Mouse (Mus musculus) G1E (cell line): Measurements from ENCODE around the gene Lrig3. TPM values are rescaled to one million over a fixed set of nuclear protein-coding genes. Genes with fewer than 3 reads are reported as not detected.

ENCODE experiments used
- ATAC-seq: 2 replicates; pipeline ENCODE4 v1.8.0; 2016; ENCODE audit warnings: mild to moderate bottlenecking; ENCODE audit not compliant: insufficient number of reproducible peaks, poor library complexity, low FRiP score, severe bottlenecking; ENCODE audit errors: extremely low read depth
- DNase-seq: peaks from one replicate; pipeline ENCODE4 v3.0.0; 2012; ENCODE audit warnings: low spot score
- H3K27me3 ChIP-seq: 2 replicates; pipeline ENCODE4 v1.6.1; 2012; ENCODE audit warnings: mild to moderate bottlenecking, low read length, inconsistent platforms; ENCODE audit not compliant: insufficient read depth
- H3K36me3 ChIP-seq: replicated peaks from 2 replicates; pipeline ENCODE3; 2012; ENCODE audit warnings: mild to moderate bottlenecking, inconsistent platforms
- H3K4me1 ChIP-seq: 2 replicates; pipeline ENCODE4 v1.6.1; 2012; ENCODE audit warnings: low read depth, low read length, inconsistent platforms, mixed read lengths; ENCODE audit not compliant: insufficient read depth
- H3K4me3 ChIP-seq: 2 replicates; pipeline ENCODE4 v1.5.1; 2012; ENCODE audit warnings: low read depth, mild to moderate bottlenecking, inconsistent platforms, low read length, moderate library complexity, mixed read lengths
- H3K9me3 ChIP-seq: replicated peaks from 2 replicates; pipeline ENCODE4 v1.6.1; 2012; ENCODE audit warnings: inconsistent platforms
- CTCF ChIP-seq: IDR thresholded peaks from 2 replicates; pipeline ENCODE4 v1.5.1; 2012; ENCODE audit warnings: low read depth, low read length, inconsistent platforms, mixed read lengths
- GATA1 ChIP-seq: IDR thresholded peaks from 2 replicates; pipeline ENCODE4 v1.6.1; 2012; ENCODE audit warnings: borderline replicate concordance, low read length, inconsistent platforms, mixed read lengths
- GATA2 ChIP-seq: IDR thresholded peaks from 2 replicates; pipeline ENCODE4 v1.6.1; 2012; ENCODE audit warnings: low read depth, low read length, inconsistent platforms, borderline replicate concordance
- POLR2AphosphoS5 ChIP-seq: IDR thresholded peaks from 2 replicates; pipeline ENCODE4 v1.6.1; 2012; ENCODE audit warnings: low read depth, low read length, inconsistent platforms; ENCODE audit not compliant: insufficient replicate concordance
- TAL1 ChIP-seq: conservative IDR thresholded peaks from 2 replicates; pipeline ENCODE4 v1.6.1; 2012; ENCODE audit warnings: low read depth, low read length, inconsistent platforms, mixed read lengths
- polyA plus RNA-seq: library from polyadenylated mRNA; stranded (reverse); fragments of >175 nt; gene quantifications from 2 replicates; pipeline ENCODE4 v1.2.3, GENCODE M21; 2012
- total RNA-seq, 2 experiments: library from RNA; stranded (forward) in 1 of 2; stranded (reverse) in 1 of 2; fragments of 200-1000 nt in 1 of 2; fragments of >200 nt in 1 of 2; fragmentation: Nextera tagmentation in 1 of 2; gene quantifications; 2 replicates each; pipeline ENCODE4 v1.2.3; 2014 to 2017

Lrig3 gene
- total and polyA plus RNA-seq, 3 experiments, result 0.22 TPM; not detected in 2

DNA sequence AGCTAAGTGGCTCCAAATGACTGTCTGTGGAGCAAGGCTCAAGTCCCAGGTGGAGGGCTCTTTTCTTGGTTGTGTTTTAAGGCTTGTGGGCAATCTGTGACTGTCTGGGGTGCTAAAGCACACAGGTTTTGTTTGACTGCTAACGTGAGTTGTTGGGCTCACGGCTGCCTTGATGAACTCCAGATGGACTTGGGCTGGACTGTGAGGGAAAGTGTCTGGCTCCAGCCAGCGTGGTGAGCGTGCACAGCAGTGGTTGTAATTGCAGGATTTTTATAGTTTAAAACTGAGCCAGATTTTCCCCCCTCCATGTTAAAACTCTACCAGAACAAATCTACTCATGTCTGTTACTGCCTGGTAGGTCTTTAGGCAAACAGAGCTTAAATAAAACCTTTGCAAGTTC lies 4.5 kb downstream of the Lrig3 start:
- Histone ChIP-seq H3K4me3 (no peak overlapping the region), H3K36me3 (no peaks in the 10 kb centered on the region), H3K4me1 (no peaks in the 10 kb centered on the region), H3K27me3 (no peaks in the 10 kb centered on the region), H3K9me3 (peaks cover 37% of the 10 kb centered on the region)
- TF ChIP-seq POLR2AphosphoS5 (no peak), TAL1 (no peak), GATA2 (no peak), GATA1 (no peak), CTCF (no peak)
- DNase-seq, result no peak
- no peak for ATAC-seq

- Histone ChIP-seq H3K36me3 (no peaks in the 10 kb centered on the region), H3K27me3 (no peaks in the 10 kb centered on the region), H3K4me3 (no peak overlapping the region), H3K4me1 (no peaks in the 10 kb centered on the region), H3K9me3 (peaks cover 42% of the 10 kb centered on the region)
- DNase-seq (no peak), ATAC-seq (no peak)
- TF ChIP-seq GATA1, result no peak
- no peak for TF ChIP-seq CTCF
- no peak for TF ChIP-seq GATA2
- no peak for TF ChIP-seq POLR2AphosphoS5
- no peak for TF ChIP-seq TAL1
Observed at GRCm38 (mm10) chr10:125973726-125974125, 7.8 kb downstream of the Lrig3 start.

- Histone ChIP-seq H3K36me3 (no peaks in the 10 kb centered on the region), H3K9me3 (peaks cover 67% of the 10 kb centered on the region), H3K4me3 (no peak overlapping the region), H3K27me3 (no peaks in the 10 kb centered on the region), H3K4me1 (no peaks in the 10 kb centered on the region)
- ATAC-seq (no peak), DNase-seq (no peak)
- no peak for TF ChIP-seq GATA1
- TF ChIP-seq TAL1, result no peak
- no peak for TF ChIP-seq POLR2AphosphoS5
- no peak for TF ChIP-seq CTCF
- no peak for TF ChIP-seq GATA2
Observed at GRCm38 (mm10) chr10:125981938-125982337, 16.0 kb downstream of the Lrig3 start.

DNA sequence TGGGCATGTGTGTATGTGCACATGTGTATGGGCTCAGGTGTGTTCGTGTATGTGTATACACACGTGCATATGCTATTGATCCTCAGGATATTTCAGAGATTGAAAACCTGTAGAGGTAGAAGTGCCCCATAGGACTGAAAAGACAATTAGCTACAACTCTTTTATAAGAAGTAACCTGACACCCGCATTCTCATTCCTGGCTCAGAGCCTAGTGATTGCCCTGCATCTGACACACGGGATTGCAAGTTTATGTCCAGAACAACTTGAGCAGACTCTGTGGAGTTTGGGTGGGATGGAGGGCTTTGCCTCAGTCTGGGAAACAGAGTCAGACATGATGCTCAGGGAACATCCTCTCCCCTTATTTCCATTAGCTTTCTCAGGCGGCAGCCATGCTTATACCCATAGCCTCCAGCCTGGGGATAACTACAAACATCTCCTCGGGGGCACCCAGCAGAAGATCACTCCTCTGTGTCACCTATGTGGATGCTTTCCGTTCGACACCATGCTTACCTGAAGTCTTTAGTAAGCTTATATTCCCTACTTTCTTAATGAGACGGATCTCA lies 18.6 kb downstream of the Lrig3 start:
- TF ChIP-seq TAL1 (no peak), GATA2 (no peak)
- DNase-seq (no peak), ATAC-seq (no peak)
- Histone ChIP-seq H3K9me3 (peaks cover 66% of the 10 kb centered on the region), H3K36me3 (no peaks in the 10 kb centered on the region), H3K4me3 (no peak overlapping the region), H3K4me1 (no peaks in the 10 kb centered on the region), H3K27me3 (no peaks in the 10 kb centered on the region)

GRCm38 (mm10) chr10:125985795-125986194 lies 19.8 kb downstream of the Lrig3 start:
- no peak overlapping the region for H3K4me3 ChIP-seq
- no peaks in the 10 kb centered on the region for H3K4me1 ChIP-seq
- DNase-seq, result no peak
- peaks cover 67% of the 10 kb centered on the region for H3K9me3 ChIP-seq
- no peak for TF ChIP-seq CTCF
- no peak for TF ChIP-seq POLR2AphosphoS5
- no peak for TF ChIP-seq GATA2
- TF ChIP-seq GATA1, result no peak
- TF ChIP-seq TAL1, result no peak
- ATAC-seq, result no peak
- H3K27me3 ChIP-seq, result no peaks in the 10 kb centered on the region
- H3K36me3 ChIP-seq, result no peaks in the 10 kb centered on the region

GRCm38 (mm10) chr10:125986443-125986842 lies 20.5 kb downstream of the Lrig3 start:
- DNase-seq, result no peak
- H3K4me1 ChIP-seq, result no peaks in the 10 kb centered on the region
- no peak overlapping the region for H3K4me3 ChIP-seq
- H3K9me3 ChIP-seq, result peaks cover 63% of the 10 kb centered on the region
- TF ChIP-seq CTCF (no peak), GATA2 (no peak), GATA1 (no peak), TAL1 (no peak), POLR2AphosphoS5 (no peak)
- no peaks in the 10 kb centered on the region for H3K36me3 ChIP-seq
- ATAC-seq, result no peak
- no peaks in the 10 kb centered on the region for H3K27me3 ChIP-seq

DNA sequence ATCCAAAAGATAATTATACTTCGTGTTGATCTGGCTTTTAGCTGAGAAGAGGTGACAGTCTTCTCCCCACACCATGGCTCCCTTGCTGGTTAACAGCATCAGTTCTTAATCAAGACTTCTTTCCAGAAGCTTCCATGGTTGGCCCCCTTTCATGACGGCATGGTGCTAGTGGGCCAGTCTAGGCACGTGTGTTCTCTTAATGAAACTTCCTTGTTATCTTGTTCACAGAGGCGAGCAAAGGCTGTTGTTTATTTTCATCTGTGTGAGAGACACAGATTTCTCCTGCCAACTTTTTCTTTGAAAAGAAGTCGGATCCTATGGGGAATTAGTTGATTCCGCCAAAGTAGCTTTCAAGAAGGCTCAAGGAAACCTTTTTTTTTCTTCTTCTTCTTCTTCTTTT lies 21.3 kb downstream of the Lrig3 start:
- H3K4me1 ChIP-seq, result no peaks in the 10 kb centered on the region
- H3K4me3 ChIP-seq, result no peak overlapping the region
- TF ChIP-seq CTCF, result no peak
- no peak for TF ChIP-seq POLR2AphosphoS5
- TF ChIP-seq GATA2, result no peak
- TF ChIP-seq TAL1, result no peak
- no peak for TF ChIP-seq GATA1
- DNase-seq, result no peak
- H3K9me3 ChIP-seq, result peaks cover 60% of the 10 kb centered on the region
- H3K36me3 ChIP-seq, result no peaks in the 10 kb centered on the region
- ATAC-seq, result no peak
- no peaks in the 10 kb centered on the region for H3K27me3 ChIP-seq
